Mouse (Mus musculus) ES-E14 (cell line): ENCODE measurements at regions not wholly inside any gene's neighbourhood (a gene's known extent, or its start where the extent isn't known, plus 50 kb on each side); places are given as distances from the start of the nearest gene placed in this dataset.
A peak's percentile ranks its signal among the peaks of the same experiment; 100 is the strongest.

ENCODE experiments used
- DNase-seq: peaks from one replicate; pipeline ENCODE4 v3.0.0-alpha.2; 2013; ENCODE audit warnings: low read depth, low spot score
- H3K27ac ChIP-seq: 2 replicates; pipeline ENCODE4 v1.5.1; 2012; ENCODE audit warnings: low read depth, mild to moderate bottlenecking, low read length, moderate library complexity, mixed read lengths; ENCODE audit not compliant: poor library complexity, insufficient read depth, severe bottlenecking
- H3K36me3 ChIP-seq: 2 replicates; pipeline ENCODE4 v1.6.1; 2012; ENCODE audit warnings: mild to moderate bottlenecking, low read length, moderate library complexity, mixed read lengths; ENCODE audit not compliant: control insufficient read depth, poor library complexity, insufficient read depth, severe bottlenecking
- H3K4me1 ChIP-seq, 2 experiments: fragments of 150-350 bp in 1 of 2; sonication (generic) in 1 of 2; 2 replicates each; pipeline ENCODE4 v1.6.1; 2012; ENCODE audit warnings: low read length in 2 of 2, mild to moderate bottlenecking in 1 of 2, mixed read lengths in 1 of 2; ENCODE audit not compliant: control insufficient read depth in 2 of 2, insufficient read depth in 2 of 2, poor library complexity in 1 of 2
- H3K4me3 ChIP-seq, 2 experiments: fragments of 150-350 bp in 1 of 2; sonication (generic) in 1 of 2; 2 replicates each; pipeline ENCODE4 v1.5.1; 2012; ENCODE audit warnings: low read length in 2 of 2, low read depth in 1 of 2, mild to moderate bottlenecking in 1 of 2, mixed read lengths in 1 of 2; ENCODE audit not compliant: insufficient read depth in 1 of 2, poor library complexity in 1 of 2, severe bottlenecking in 1 of 2
- H3K9ac ChIP-seq: 2 replicates; pipeline ENCODE4 v1.6.1; 2012; ENCODE audit warnings: low read depth, mild to moderate bottlenecking, low read length, mixed read lengths; ENCODE audit not compliant: poor library complexity, insufficient read depth, severe bottlenecking
- H3K9me3 ChIP-seq: fragments of 150-350 bp; sonication (generic); 2 replicates; pipeline ENCODE4 v1.6.1; 2012; ENCODE audit warnings: low read depth, mild to moderate bottlenecking, low read length; ENCODE audit not compliant: control insufficient read depth, insufficient read depth
- CHD2 ChIP-seq: IDR thresholded peaks from 2 replicates; pipeline ENCODE4 v1.6.1; 2014; ENCODE audit warnings: mild to moderate bottlenecking, low read depth, low read length, inconsistent platforms
- HCFC1 ChIP-seq: IDR thresholded peaks from 2 replicates; pipeline ENCODE4 v1.6.1; 2012; ENCODE audit warnings: low read length, inconsistent platforms, borderline replicate concordance; ENCODE audit not compliant: insufficient read depth
- MAFK ChIP-seq: IDR thresholded peaks from 2 replicates; pipeline ENCODE4 v1.6.1; 2014; ENCODE audit warnings: mild to moderate bottlenecking, low read depth, low read length, inconsistent platforms; ENCODE audit not compliant: insufficient read depth
- ZC3H11A ChIP-seq: IDR thresholded peaks from 2 replicates; pipeline ENCODE4 v1.6.1; 2012; ENCODE audit warnings: low read depth, mild to moderate bottlenecking, inconsistent platforms, low read length, borderline replicate concordance
- ZNF384 ChIP-seq: IDR thresholded peaks from 2 replicates; pipeline ENCODE4 v1.6.1; 2012; ENCODE audit warnings: low read depth, low read length, inconsistent platforms
- in situ Hi-C, 2 experiments: fragments of 600-800 bp; cut with MboI; formaldehyde crosslinking; loops; one replicate each; pipeline ENCODE4 v1.15.1; 2025; ENCODE audit warnings: low sequenced_read_pairs in 2 of 2, inconsistent platforms in 1 of 2; ENCODE audit not compliant: unreplicated experiment in 2 of 2

DNA sequence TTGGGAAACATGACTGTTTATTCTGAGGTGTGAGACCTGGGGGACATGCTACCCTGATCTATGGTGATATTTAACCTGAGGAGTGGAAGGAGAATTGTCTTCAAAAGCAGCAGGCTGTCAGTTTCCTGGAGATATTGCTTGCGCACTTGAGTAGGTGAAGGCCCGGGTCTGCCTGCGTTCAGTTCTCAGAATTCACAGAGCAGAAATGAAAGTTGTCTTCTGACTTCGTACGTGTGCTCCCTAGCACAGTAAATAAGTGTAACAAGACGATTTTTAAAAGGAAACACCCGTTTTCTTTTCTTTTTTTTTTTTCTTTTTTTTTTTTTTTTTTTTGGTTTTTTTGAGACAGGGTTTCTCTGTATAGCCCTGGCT, 74.4 kb downstream of the Zfp281 start:
- Histone ChIP-seq H3K27ac (peak overlapping the region; percentile 96), H3K36me3 (peaks cover 7% of the 10 kb centered on the region), H3K9ac (peak overlapping the region; percentile 75; the same call in 1 of the 2 replicates), H3K9me3 (no peaks in the 10 kb centered on the region), H3K4me1 (peaks cover 7 to 9% of the 10 kb centered on the region in 2 experiments; a peak in 3 of 4 replicates), H3K4me3 (peak overlapping the region; percentile 40 to 51)
- DNase-seq, result no peak
- in situ Hi-C loops, result no loop called here
- TF ChIP-seq CHD2 (no peak), ZNF384 (0 out of 2 replicates have a peak, but pooled peaks have one; percentile 58)

DNA sequence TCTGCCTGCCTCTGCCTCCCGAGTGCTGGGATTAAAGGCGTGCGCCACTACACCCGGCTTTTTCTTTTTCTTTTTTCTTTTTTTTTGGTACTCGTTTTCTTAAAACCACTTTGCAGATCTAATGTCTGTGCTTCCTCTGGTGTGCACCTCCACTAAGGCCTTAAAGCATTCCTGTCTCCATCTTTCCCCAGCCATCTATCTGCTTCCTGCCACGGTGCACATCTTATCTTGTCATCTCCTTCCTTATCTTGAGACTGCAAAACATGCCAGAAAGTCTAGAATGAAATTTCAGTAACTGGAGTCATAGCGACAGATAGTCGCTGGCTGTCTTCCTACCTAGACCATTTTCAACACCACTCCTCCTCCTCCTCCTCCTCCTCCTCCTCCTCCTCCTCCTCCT, 74.9 kb downstream of the Zfp281 start:
- peaks cover 5 to 12% of the 10 kb centered on the region in 2 experiments; a peak in 3 of 4 replicates for H3K4me1 ChIP-seq
- peak overlapping the region; percentile 96; the same call in 1 of the 2 replicates for H3K27ac ChIP-seq
- no peak overlapping the region for H3K4me3 ChIP-seq
- no peak for DNase-seq
- no peak for TF ChIP-seq ZC3H11A
- no peak for TF ChIP-seq HCFC1
- no peak for TF ChIP-seq MAFK
- 0 out of 2 replicates have a peak, but pooled peaks have one; percentile 8 for TF ChIP-seq ZNF384
- peaks cover 11% of the 10 kb centered on the region for H3K36me3 ChIP-seq
- peak overlapping the region; percentile 50; the same call in 1 of the 2 replicates for H3K9ac ChIP-seq
- no peaks in the 10 kb centered on the region for H3K9me3 ChIP-seq
- in situ Hi-C loops, result no loop called here

DNA sequence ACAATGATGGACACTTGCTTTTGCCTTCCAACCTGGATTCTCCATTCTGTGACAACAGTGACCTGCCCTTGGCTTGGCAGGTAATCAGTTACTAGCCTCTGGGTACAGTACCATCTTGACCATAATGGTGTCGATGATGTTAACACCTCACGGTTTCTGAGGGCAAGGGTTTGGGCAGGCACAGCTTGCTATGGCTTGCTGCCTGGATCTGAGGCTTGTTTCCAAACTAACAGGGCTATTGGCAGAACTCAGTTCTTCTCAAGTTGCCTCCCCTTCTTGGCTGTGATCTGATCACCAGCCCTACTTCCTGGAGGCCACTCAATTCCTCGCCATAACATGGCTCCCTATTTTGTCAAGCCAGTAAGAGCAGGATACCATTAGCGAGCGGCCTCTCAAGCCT, 79.4 kb downstream of the Zfp281 start:
- in situ Hi-C loops, result no loop called here
- H3K27ac ChIP-seq, result no peak overlapping the region; the same call in 1 of the 2 replicates
- no peak for DNase-seq

DNA sequence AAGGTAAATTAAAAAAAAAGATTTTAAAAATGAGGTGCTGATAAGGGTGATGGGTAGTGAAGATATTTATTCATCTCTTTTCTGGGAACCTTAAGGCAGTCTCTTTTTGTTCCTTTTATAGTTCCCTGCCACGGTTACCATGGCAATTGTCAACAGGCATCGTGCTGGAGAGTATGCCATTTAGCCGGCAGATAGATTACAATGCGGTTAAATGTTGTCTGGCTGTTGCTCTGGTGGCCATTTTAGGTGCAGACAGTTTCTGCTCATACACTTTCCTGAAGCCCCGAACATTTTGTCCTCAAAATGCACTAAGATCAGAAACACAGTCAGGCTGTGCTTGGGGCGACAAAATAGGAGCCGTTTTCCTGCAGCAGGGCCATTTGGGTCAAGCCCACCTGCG, 81.8 kb downstream of the Zfp281 start:
- peak overlapping the region; percentile 71 for H3K9ac ChIP-seq
- H3K27ac ChIP-seq, result peak overlapping the region; percentile 91
- TF ChIP-seq MAFK (no peak), ZNF384 (no peak), ZC3H11A (no peak), CHD2 (no peak), HCFC1 (no peak)
- H3K4me3 ChIP-seq, result peak overlapping the region; percentile 50 to 66
- DNase-seq, result no peak
- peaks cover 3 to 26% of the 10 kb centered on the region in 2 experiments; a peak in 1 of 4 replicates for H3K4me1 ChIP-seq
- in situ Hi-C loops, result no loop called here
- H3K9me3 ChIP-seq, result no peaks in the 10 kb centered on the region
- H3K36me3 ChIP-seq, result peaks cover 42% of the 10 kb centered on the region

More for the DNA sequence above, 79.4 kb downstream of the Zfp281 start:
- TF ChIP-seq ZC3H11A (no peak), ZNF384 (no peak), MAFK (no peak), CHD2 (no peak), HCFC1 (no peak)
- H3K36me3 ChIP-seq, result peaks cover 34% of the 10 kb centered on the region
- no peak overlapping the region for H3K4me3 ChIP-seq
- H3K9ac ChIP-seq, result no peak overlapping the region
- H3K9me3 ChIP-seq, result no peaks in the 10 kb centered on the region
- peaks cover 3 to 22% of the 10 kb centered on the region in 2 experiments; a peak in 1 of 4 replicates for H3K4me1 ChIP-seq

DNA sequence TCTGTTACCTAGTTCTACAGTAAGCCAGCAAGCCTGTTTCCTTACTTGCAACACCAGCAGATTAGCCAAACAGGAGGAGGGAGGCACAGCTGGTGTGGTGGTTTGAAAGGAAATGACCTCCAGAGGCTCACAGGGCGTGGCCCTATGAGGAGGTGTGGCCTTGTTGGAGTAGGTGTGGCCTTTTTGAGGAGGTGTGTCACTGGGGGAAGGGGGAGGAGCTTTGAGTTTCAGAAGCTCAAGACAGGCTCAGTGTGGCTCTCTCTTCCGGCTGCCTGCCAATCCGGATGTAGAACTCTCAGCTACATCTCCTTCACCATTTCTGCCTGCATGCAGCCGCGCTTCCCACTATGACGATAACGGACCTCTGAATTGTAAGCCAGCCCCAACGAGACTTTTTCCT, 82.7 kb downstream of the Zfp281 start:
- in situ Hi-C loops, result no loop called here
- TF ChIP-seq CHD2, result no peak
- TF ChIP-seq HCFC1, result no peak
- 0 out of 2 replicates have a peak, but pooled peaks have one; percentile 28 for TF ChIP-seq MAFK
- TF ChIP-seq ZC3H11A, result no peak
- TF ChIP-seq ZNF384, result no peak
- Histone ChIP-seq H3K4me3 (peak overlapping the region; percentile 66), H3K9ac (peak overlapping the region; percentile 71), H3K27ac (peak overlapping the region; percentile 91), H3K36me3 (peaks cover 44% of the 10 kb centered on the region), H3K4me1 (peaks cover 3 to 26% of the 10 kb centered on the region in 2 experiments; a peak in 1 of 4 replicates), H3K9me3 (no peaks in the 10 kb centered on the region)
- peak; percentile 97 for DNase-seq
